Mouse (Mus musculus) olfactory bulb, adult 2 months (tissue): ENCODE measurements around the gene Rbfox2.

Source experiments
- CTCF ChIP-seq: fragments of 200-500 bp; IDR thresholded peaks from 2 replicates; pipeline ENCODE4 v1.5.1; 2012; ENCODE audit warnings: low read depth, mild to moderate bottlenecking, low read length, moderate library complexity; ENCODE audit not compliant: insufficient read depth
- POLR2A ChIP-seq: fragments of 200-500 bp; IDR thresholded peaks from 2 replicates; pipeline ENCODE4 v1.6.1; 2012; ENCODE audit warnings: mild to moderate bottlenecking, low read depth, low read length, moderate library complexity; ENCODE audit not compliant: insufficient read depth

DNA sequence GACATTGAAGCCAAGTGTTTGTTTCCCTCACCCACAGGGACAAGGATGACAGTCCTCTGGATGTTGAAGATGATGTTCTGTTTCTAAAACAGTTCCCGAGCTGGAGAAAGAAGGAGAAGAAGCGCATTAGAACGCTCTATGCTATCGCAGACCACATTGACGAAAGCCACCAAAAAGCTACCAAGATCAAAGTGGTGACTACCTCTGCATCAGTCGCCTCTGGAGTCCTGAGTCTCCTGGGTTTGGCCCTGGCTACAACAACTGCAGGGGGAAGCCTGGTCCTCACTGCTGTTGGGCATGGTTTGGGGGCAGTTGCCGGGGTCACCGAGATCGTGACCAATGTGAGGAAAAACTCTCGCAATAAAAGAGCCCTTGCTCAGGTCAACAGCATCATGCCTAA is 256.2 kb downstream of the Rbfox2 start, which contains the start of gene Mb:
- TF ChIP-seq CTCF (no peak), POLR2A (no peak)
